Mouse (Mus musculus) ovary, adult 18-20 months (tissue): ENCODE data around the gene Bcr.

Source experiments
- DNase-seq: peaks from one replicate; pipeline ENCODE4 v3.0.0; 2022; ENCODE audit warnings: low spot score, mixed read lengths

Gene Bcr

GRCm38 (mm10) chr10:75182151-75182774 is 121.9 kb downstream of the Bcr start:
- peak; percentile 48 for DNase-seq

DNA sequence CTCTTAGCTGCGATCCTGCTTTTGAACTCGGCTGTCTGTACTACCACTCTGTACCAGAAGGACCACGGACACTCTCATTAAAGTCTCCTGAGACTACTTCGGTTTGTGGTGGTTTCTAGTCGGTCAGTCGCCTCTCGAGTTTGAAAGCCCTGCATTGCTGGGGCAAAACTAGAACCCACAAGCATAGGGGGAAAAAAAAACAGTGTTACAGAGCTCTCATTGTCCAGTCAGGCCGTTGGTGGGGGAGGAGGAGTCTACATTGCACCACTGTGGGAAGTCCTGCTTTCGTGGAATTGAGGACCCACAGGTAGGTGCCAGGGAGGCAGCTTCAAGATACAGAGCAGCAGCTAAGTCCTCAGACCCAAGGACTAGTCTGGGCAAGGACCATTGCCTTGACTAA is 124.4 kb downstream of the Bcr start:
- DNase-seq = no peak

- no peak for DNase-seq
These were observed 126.2 kb downstream of the Bcr start for GRCm38 (mm10) chr10:75186551-75186950.

DNA sequence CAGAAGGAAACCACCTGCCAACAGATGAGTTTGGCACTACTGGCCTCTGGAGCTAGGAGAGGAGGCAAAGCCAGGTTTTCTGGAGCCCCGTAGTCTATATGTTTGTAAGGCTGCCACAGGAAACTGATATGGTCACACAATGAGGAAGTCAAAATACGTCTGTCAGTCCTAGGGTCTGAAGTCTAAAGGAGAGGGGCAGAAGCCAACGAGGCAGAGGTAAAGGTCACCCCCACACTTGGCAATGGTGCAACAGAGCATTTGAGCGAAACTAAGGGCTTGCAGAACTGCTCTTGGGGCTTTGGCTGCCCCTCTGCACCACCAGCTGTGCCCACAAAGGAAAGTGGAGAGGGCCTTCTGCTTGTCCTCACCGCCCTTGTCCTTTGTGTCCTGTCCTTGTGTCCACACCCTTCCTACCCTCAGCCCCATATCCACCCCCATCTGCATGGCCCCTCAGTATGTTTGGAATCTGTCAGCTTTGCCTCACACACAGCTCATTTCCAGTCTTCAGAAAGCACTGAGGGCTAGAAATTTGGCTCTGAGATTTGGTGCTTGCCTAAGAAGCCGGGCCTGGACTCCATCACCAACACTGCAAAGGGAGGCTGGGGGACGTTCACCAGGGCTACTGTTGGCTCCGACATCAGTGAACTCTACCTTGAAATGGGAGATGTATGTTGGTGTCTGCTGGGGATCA is 127.1 kb downstream of the Bcr start:
- no peak for DNase-seq

DNA sequence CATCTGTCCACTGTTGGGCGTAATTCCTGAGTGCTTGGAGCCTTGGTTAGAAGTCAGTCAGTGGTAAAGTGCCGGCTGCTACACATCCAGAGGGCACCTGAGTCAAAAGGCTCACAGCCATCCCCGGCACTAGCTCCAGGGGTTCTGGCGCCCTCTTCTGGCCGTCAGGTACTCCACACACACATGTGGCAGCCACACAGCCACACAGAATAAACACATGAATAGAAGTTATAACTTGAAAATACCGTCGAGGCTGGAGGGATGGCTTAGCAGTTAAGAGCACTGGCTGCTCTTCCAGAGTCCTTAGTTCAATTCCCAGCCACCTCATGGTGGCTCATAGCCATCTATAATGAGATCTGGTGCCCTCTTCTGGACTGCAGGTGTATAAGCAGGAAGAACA is 131.3 kb downstream of the Bcr start:
- DNase-seq = no peak

DNA sequence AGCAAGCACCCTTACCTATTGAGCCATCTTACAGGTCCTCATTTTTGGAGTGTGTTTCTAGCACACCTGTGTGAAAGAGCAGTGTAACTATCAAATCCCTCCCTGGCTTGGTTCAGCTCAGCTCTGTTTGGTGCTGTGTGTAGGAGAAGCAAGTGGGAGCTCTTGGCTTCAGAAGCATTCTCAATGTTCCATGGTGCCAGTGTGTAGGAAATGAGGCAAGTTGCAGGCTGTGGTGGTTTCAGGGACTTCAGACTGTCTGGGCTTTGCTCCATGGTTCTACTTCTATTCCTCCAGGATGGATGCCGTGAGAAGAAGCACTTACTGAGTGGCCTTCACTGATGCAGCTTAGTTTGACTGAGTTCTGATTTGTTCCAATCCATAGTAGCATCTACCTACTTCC is 137.4 kb downstream of the Bcr start:
- no peak for DNase-seq

DNA sequence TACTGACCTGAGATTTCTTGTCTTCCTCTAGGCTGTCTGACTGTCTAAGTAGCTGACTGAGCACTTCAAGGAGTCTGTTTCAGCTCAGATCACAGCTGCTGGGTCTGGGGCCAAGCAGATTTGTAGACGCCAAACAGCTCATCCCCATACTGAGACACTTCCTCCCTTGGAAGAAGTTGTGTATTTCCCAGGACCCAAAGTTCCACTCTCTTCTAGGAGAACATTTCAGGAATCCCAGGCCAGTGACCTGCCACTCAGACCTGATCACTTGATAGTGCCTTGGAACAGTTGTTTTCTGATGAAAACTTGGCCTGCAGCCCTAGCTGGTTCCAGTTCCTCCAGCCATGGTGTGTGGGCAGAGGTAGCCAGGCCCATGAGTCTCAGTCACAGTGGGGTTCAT is 140.3 kb downstream of the Bcr start:
- no peak for DNase-seq

DNA sequence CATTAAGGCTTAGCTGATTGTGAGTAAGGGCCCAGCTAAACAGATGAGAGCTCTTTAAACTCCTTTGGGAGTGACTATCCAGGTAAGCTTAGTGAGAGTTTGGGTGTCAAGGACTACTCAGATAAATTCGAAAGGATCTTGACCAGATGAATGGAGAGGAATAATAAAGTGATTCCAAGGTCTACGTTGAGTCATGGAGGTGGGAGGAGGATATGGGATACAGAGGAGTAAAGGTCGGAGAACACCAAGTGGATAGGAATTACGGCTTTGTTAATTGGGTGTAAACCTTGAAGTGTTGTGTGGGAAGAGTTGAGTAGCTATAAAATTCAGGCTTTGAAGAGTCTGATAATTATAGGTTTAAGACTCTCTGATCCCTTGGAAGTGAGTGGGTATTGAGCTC is 145.8 kb downstream of the Bcr start:
- DNase-seq = no peak

GRCm38 (mm10) chr10:75210841-75211240 is 150.4 kb downstream of the Bcr start:
- DNase-seq = no peak

GRCm38 (mm10) chr10:75211807-75212645 is 151.6 kb downstream of the Bcr start, which contains the start of gene Specc1l:
Specc1l (plus strand) TSS chr10:75212073.
- DNase-seq = peak; percentile 96

DNA sequence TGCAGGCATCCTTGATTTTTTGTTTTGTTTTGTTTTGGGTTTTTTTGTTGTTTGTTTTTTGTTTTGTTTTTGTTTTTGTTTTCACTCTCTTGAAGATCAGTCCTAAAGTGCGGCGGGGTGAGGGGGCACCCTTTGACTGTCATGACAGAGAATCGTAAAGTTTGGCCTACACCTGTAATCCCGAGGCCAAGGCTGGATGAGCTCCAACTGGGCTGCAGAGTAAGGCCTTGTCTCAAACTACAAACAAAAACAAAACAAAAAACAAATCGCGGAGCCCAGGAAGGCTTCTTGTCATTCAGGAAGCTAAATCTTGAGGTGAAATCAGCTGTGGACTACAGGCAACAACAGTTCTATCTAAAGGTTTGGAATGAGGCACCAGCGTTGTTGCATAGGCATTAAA is 152.6 kb downstream of the Bcr start:
- DNase-seq = no peak

DNA sequence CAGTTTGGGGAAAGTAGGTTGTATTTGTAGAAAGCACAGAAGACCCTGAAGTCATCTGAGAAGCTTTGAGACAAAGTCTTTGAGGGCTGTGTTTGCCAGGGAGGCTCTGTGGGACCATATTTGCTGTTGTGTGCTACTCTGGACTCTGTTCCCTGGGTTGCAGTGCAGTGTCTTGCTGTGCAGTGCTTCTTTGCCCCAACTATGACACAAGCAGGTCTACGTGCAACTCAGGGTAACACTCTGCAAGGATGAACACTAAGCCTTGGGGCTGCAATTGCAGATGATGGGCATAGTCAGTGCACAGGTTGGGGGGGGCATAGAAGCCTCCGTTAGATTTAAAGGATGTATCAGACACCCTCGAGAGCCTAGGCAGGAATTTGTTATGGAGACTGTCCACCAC is 160.3 kb downstream of the Bcr start:
- no peak for DNase-seq

GRCm38 (mm10) chr10:75221936-75222610 is 161.7 kb downstream of the Bcr start:
- DNase-seq = no peak

GRCm38 (mm10) chr10:75222611-75222998 is 162.2 kb downstream of the Bcr start:
- DNase-seq = no peak

DNA sequence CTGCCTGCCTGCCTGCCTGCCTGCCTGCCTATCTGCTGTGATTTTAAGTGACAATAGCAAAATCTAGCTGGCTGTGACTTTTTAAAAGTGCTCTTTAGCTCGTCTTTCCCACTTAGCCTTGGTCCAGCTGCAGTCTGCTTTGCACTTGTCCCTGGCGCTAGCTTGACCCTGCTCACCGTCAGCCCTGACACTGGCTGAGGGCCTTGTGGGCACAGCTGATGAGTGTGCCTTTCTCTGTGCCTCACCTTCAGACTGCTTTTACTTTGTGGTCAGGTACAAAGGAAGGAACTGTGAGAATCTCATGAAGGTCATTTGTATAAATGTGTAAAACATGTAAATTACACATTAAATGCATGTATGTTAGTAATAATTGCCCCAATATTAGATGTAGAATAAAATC is 163.8 kb downstream of the Bcr start:
- no peak for DNase-seq

- no peak for DNase-seq
These were observed 164.2 kb downstream of the Bcr start for GRCm38 (mm10) chr10:75224630-75225029.

GRCm38 (mm10) chr10:75227381-75227780 is 167.0 kb downstream of the Bcr start:
- no peak for DNase-seq

DNA sequence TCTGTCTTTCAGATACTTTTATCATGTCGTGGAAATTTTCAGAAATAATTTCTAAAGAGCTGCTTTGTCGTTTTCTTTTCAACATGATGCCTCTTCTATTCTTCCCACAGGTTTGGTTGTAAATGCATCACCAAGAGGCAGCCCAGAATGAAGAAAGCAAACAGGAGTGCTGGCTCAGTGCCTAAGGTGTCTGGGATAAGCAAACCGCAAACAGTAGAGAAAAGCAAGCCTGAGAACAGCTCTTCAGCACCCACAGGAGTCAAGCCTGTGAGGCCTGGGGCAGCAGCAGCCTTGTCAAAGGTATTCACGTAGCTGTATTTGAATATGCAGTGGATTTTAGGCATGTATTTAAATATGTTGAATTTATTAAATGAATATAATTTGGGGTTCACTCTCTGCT is 170.2 kb downstream of the Bcr start:
- peak; percentile 20 for DNase-seq

DNA sequence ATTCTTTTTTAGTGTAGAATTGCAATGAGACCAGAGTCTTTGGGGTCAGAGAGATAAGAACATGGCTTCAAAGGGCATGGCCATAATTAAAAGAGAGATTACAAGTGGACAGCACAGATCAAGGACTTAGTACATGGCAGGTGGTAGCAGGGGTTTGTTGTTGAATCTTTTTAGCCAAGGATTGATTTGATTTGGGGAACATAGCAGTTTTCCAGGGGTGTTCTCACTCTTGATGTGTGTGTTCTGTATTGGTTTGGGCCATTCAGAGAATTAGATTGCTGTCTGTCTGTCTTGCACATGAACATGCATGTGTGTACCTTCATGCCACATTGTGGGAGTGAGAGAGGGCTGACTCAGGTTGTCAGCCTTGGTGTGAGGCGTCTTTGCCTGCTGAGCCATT is 171.5 kb downstream of the Bcr start:
- no peak for DNase-seq

DNA sequence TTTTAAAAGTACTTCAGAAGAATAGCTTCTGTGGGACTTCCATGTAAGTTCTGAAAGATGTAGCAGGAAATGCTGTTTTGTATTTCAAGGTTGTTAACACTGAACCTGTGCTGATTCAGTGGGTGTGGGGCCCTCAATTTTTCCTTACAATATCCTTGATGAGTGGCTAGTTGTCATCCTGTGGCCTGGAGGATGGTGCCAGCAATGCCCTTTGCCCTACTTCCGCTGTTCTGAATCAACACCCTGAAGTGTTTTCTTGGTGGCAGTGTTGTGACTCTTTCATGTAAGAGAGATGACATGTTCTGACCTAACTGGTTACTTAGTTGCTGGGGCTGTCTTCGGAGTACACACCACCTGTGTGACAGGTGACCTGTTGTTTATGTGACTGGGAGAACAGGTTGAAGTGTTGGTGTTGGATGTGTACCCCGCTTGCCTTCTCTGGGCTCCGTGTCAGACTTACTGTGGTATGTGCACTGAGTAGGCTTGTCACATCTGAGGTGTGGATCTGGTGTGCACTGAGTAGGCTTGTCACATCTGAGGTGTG is 172.3 kb downstream of the Bcr start:
- no peak for DNase-seq

- no peak for DNase-seq
These were observed 173.1 kb downstream of the Bcr start for GRCm38 (mm10) chr10:75233489-75233888.
